Mouse (Mus musculus) ES-E14 (cell line): Measurements from ENCODE around the gene Mfsd5. TPM values are rescaled to one million over a fixed set of nuclear protein-coding genes. Genes with fewer than 3 reads are reported as not detected.

ENCODE experiments used
- DNase-seq: peaks from one replicate; pipeline ENCODE4 v3.0.0-alpha.2; 2013; ENCODE audit warnings: low read depth, low spot score
- H3K27ac ChIP-seq: 2 replicates; pipeline ENCODE4 v1.5.1; 2012; ENCODE audit warnings: low read depth, mild to moderate bottlenecking, low read length, moderate library complexity, mixed read lengths; ENCODE audit not compliant: poor library complexity, insufficient read depth, severe bottlenecking
- H3K36me3 ChIP-seq: 2 replicates; pipeline ENCODE4 v1.6.1; 2012; ENCODE audit warnings: mild to moderate bottlenecking, low read length, moderate library complexity, mixed read lengths; ENCODE audit not compliant: control insufficient read depth, poor library complexity, insufficient read depth, severe bottlenecking
- H3K4me1 ChIP-seq, 2 experiments: fragments of 150-350 bp in 1 of 2; sonication (generic) in 1 of 2; 2 replicates each; pipeline ENCODE4 v1.6.1; 2012; ENCODE audit warnings: low read length in 2 of 2, mild to moderate bottlenecking in 1 of 2, mixed read lengths in 1 of 2; ENCODE audit not compliant: control insufficient read depth in 2 of 2, insufficient read depth in 2 of 2, poor library complexity in 1 of 2
- H3K4me3 ChIP-seq, 2 experiments: fragments of 150-350 bp in 1 of 2; sonication (generic) in 1 of 2; 2 replicates each; pipeline ENCODE4 v1.5.1; 2012; ENCODE audit warnings: low read length in 2 of 2, low read depth in 1 of 2, mild to moderate bottlenecking in 1 of 2, mixed read lengths in 1 of 2; ENCODE audit not compliant: insufficient read depth in 1 of 2, poor library complexity in 1 of 2, severe bottlenecking in 1 of 2
- H3K9ac ChIP-seq: 2 replicates; pipeline ENCODE4 v1.6.1; 2012; ENCODE audit warnings: low read depth, mild to moderate bottlenecking, low read length, mixed read lengths; ENCODE audit not compliant: poor library complexity, insufficient read depth, severe bottlenecking
- H3K9me3 ChIP-seq: fragments of 150-350 bp; sonication (generic); 2 replicates; pipeline ENCODE4 v1.6.1; 2012; ENCODE audit warnings: low read depth, mild to moderate bottlenecking, low read length; ENCODE audit not compliant: control insufficient read depth, insufficient read depth
- CHD2 ChIP-seq: IDR thresholded peaks from 2 replicates; pipeline ENCODE4 v1.6.1; 2014; ENCODE audit warnings: mild to moderate bottlenecking, low read depth, low read length, inconsistent platforms
- HCFC1 ChIP-seq: IDR thresholded peaks from 2 replicates; pipeline ENCODE4 v1.6.1; 2012; ENCODE audit warnings: low read length, inconsistent platforms, borderline replicate concordance; ENCODE audit not compliant: insufficient read depth
- MAFK ChIP-seq: IDR thresholded peaks from 2 replicates; pipeline ENCODE4 v1.6.1; 2014; ENCODE audit warnings: mild to moderate bottlenecking, low read depth, low read length, inconsistent platforms; ENCODE audit not compliant: insufficient read depth
- ZC3H11A ChIP-seq: IDR thresholded peaks from 2 replicates; pipeline ENCODE4 v1.6.1; 2012; ENCODE audit warnings: low read depth, mild to moderate bottlenecking, inconsistent platforms, low read length, borderline replicate concordance
- ZNF384 ChIP-seq: IDR thresholded peaks from 2 replicates; pipeline ENCODE4 v1.6.1; 2012; ENCODE audit warnings: low read depth, low read length, inconsistent platforms
- in situ Hi-C, 2 experiments: fragments of 600-800 bp; cut with MboI; formaldehyde crosslinking; loops; one replicate each; pipeline ENCODE4 v1.15.1; 2025; ENCODE audit warnings: low sequenced_read_pairs in 2 of 2, inconsistent platforms in 1 of 2; ENCODE audit not compliant: unreplicated experiment in 2 of 2
- total RNA-seq: library from RNA; depleted of rRNA; stranded (reverse); fragments of 300-350 nt; gene quantifications from 2 replicates; pipeline ENCODE4 v1.2.3, GENCODE M21; 2012

Gene Mfsd5
- total RNA-seq, 1 experiment, result 89.9 TPM

DNA sequence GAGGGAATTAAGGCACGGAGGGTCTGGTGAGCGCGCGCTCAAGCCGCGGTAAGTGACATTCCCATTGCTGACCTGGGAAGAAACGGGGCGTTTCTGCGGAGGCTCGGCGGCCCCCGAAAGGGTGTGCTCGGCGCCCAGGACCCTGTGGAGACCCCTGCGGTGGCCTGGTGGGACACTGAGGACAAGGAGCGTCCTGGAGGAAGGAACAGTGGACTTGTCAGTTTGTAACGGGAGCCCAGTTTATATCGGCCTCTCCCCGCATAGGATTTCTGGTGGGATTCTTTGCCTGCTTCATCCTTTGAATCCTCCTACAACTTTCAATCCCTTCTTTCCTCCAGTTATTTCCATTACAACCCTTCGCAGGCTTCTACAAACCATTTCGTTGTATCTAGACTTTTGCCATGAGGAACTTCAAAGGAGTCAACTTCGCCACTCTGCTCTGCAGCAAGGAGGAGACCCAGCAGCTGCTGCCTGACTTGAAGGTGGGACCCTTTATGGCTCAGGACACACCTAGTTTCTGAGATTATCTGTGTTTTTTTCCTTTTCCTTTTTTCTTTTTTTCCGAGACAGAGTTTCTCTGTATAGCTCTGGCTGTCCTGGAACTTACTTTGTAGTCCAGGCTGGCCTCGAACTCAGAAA is 17.2 kb downstream of the Mfsd5 start:
- H3K4me3 ChIP-seq, result peak overlapping the region; percentile 77 to 96
- in situ Hi-C loops, result no loop called here
- no peak for DNase-seq
- peak overlapping the region; percentile 2; the same call in 1 of the 2 replicates for H3K27ac ChIP-seq
- H3K9ac ChIP-seq, result peak overlapping the region; percentile 87
- H3K4me1 ChIP-seq, result peaks cover 0 to 2% of the 10 kb centered on the region in 2 experiments; a peak in 2 of 4 replicates
- TF ChIP-seq MAFK, result no peak
- no peak for TF ChIP-seq HCFC1
- TF ChIP-seq ZC3H11A, result no peak
- TF ChIP-seq CHD2, result no peak
- TF ChIP-seq ZNF384, result no peak
- H3K9me3 ChIP-seq, result no peaks in the 10 kb centered on the region
- H3K36me3 ChIP-seq, result peaks cover 18% of the 10 kb centered on the region

DNA sequence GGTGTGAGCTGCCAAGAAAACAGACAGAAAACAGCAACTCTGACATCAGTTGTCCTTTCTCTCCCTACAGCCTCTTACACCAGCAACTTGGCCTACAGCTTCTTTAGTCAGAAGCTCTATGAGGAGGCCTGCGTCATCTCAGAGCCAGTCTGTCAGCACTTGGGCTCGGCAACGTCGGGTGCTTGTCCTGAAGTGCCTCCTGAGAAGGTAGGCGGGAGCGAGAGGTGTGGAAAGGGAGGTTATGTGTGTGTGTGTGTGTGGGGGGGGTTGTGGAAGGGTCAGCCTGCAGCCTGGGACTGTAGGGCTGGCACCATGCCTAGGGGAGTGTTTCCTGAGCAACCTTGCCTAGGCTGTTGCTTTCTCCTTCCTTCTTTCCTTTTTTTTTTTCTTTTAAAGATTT is 23.3 kb downstream of the Mfsd5 start:
- Histone ChIP-seq H3K4me3 (no peak overlapping the region), H3K4me1 (no peaks in the 10 kb centered on the region; a peak in 1 of 4 replicates), H3K9me3 (no peaks in the 10 kb centered on the region), H3K27ac (no peak overlapping the region), H3K36me3 (peaks cover 58% of the 10 kb centered on the region), H3K9ac (no peak overlapping the region)
- TF ChIP-seq HCFC1 (no peak), MAFK (no peak)
- in situ Hi-C loops, result loop anchor here in 1 of 2 experiments (10.0 kb wide), 1 partner anchor 182 kb away; no protein-coding TSS in a partner anchor
- DNase-seq, result no peak

DNA sequence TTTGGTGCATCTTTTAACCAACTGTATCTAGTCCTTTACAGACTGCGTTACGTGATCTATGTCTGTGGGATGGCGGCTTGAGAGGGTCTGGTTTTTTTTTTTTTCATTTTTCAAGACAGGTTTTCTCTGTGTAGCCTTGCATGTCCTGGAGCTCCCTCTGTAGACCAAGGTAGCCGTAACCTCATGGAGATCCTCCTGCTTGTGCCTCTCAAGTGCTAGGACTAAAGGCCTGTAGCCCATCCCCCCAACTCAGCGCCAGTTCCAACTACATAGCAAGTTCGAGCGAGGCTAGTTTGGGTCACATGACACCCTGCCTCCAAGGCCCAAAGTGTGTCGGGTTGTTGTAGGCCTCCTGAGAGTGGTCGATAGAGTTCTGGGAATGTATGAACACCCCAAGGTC is 29.5 kb downstream of the Mfsd5 start:
- Histone ChIP-seq H3K27ac (no peak overlapping the region), H3K4me3 (no peak overlapping the region), H3K4me1 (no peaks in the 10 kb centered on the region), H3K36me3 (peaks cover 58% of the 10 kb centered on the region), H3K9me3 (no peaks in the 10 kb centered on the region), H3K9ac (no peak overlapping the region)
- DNase-seq, result no peak
- in situ Hi-C loops, result loop anchor here in 1 of 2 experiments (10.0 kb wide), 1 partner anchor 176 kb away; no protein-coding TSS in a partner anchor
- TF ChIP-seq MAFK (no peak), CHD2 (no peak), ZNF384 (no peak), ZC3H11A (no peak), HCFC1 (no peak)

DNA sequence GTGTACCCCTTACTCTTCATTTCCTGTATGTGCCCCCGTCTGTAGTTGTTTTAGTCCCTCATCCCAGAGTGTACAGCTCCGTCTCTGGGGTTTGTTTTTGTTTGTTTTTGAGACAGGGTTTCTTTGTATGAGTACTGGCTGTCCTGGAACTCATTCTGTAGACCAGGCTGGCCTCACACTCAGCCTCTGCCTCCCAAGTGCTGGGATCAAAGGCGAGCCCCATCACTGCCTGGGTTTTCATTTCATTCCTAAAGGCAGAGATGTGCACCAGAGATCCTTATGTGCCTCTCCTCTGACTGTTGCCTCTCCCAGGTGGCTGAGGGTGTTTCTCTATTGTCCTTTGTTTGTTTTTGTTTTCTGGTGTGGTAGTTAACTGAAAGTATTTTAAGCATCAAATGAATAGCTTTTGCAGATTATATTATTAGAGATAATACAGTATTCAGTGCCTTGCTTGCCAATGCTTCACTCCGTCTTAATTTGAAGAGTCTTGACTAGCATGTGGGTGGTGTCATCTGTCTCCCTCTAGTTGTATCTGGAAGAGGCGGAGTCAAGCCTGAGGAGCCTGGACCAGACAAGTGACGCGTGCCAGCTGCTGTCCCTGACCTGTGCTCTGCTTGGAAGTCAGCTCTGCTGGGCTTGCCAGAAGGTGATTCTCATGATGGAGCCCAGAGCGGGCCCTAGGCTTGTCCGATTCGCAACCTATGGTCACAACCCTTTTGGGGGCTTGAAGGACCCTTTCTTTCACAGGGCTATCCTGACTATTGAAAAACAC is 31.0 kb downstream of the Mfsd5 start:
- TF ChIP-seq ZC3H11A (no peak), HCFC1 (no peak), MAFK (no peak), CHD2 (no peak), ZNF384 (no peak)
- no peak overlapping the region for H3K9ac ChIP-seq
- no peaks in the 10 kb centered on the region for H3K9me3 ChIP-seq
- no peak overlapping the region for H3K4me3 ChIP-seq
- DNase-seq, result no peak
- no peak overlapping the region for H3K27ac ChIP-seq
- H3K4me1 ChIP-seq, result no peaks in the 10 kb centered on the region
- in situ Hi-C loops, result no loop called here
- peaks cover 58% of the 10 kb centered on the region for H3K36me3 ChIP-seq
